ENCODE assay signal across 17 mouse cellular contexts in genomic region chr5:75012771-75013421, GRCm38 (mm10). TPM values are rescaled to one million over a fixed set of nuclear protein-coding genes. Genes with fewer than 3 reads are reported as not detected.
DNase-seq lines count a peak whose midpoint lies in the region; ATAC-seq lines count a peak whose summit lies in the region.
"Had no signal": no experiment of that assay in that cellular context is flagged by ENCODE, and none has a peak within 500 bp of the region (broad histone marks: within the 10 kb centered on the region; RNA-seq: fewer than 3 reads in every experiment).

No protein-coding gene starts in this region.

- H3K27ac ChIP-seq in neural tube, embryonic 12.5 days = no peak overlapping the region
- H3K27ac ChIP-seq in forebrain, embryonic 16.5 days (ENCODE audit: low read length) = peak overlapping the region; percentile 41
- H3K27ac ChIP-seq in midbrain, embryonic 10.5 days (replicated peaks) = no peak overlapping the region
- H3K27ac ChIP-seq in limb, embryonic 10.5 days = no peak overlapping the region
- H3K27ac ChIP-seq: gastrocnemius, adult 2 months; heart, embryonic 10.5 days; kidney, embryonic 15.5 days; limb, embryonic 13.5 days; macrophage had no signal

- peaks cover 10% of the 10 kb centered on the region for H3K4me1 ChIP-seq in neural tube, embryonic 12.5 days
- peaks cover 13% of the 10 kb centered on the region for H3K4me1 ChIP-seq in forebrain, embryonic 16.5 days (replicated peaks; ENCODE audit: control insufficient read depth, insufficient read depth, low read length)
- H3K4me1 ChIP-seq in midbrain, embryonic 10.5 days = peaks cover 26% of the 10 kb centered on the region
- H3K4me1 ChIP-seq in limb, embryonic 10.5 days = peaks cover 7% of the 10 kb centered on the region; the same call in 1 of the 2 replicates
- H3K4me1 ChIP-seq: heart, embryonic 10.5 days; kidney, embryonic 15.5 days had no signal

- H3K9me3 ChIP-seq in neural tube, embryonic 12.5 days = peaks cover 5% of the 10 kb centered on the region; the same call in 1 of the 2 replicates
- H3K9me3 ChIP-seq in forebrain, embryonic 16.5 days (ENCODE audit: control insufficient read depth, low read length) = no peaks in the 10 kb centered on the region
- H3K9me3 ChIP-seq in midbrain, embryonic 10.5 days (replicated peaks) = peaks cover 5% of the 10 kb centered on the region; the same call in 1 of the 2 replicates
- peaks cover 2% of the 10 kb centered on the region; the same call in 1 of the 2 replicates for H3K9me3 ChIP-seq in limb, embryonic 10.5 days (replicated peaks)
- H3K9me3 ChIP-seq: heart, embryonic 10.5 days; kidney, embryonic 15.5 days had no signal

- ATAC-seq in neural tube, embryonic 12.5 days (ENCODE audit: low FRiP score, low read depth) = peak; percentile 73
- ATAC-seq in forebrain, embryonic 16.5 days = peak; percentile 84
- ATAC-seq: liver, postnatal 0 days had no signal

- no peak for DNase-seq in neural tube, embryonic 10.5 days (ENCODE audit: extremely low spot score, low spot score)
- peak; percentile 44 for DNase-seq in midbrain, embryonic 10.5 days (ENCODE audit: low spot score)
- DNase-seq in retina, postnatal 1 day = peak; percentile 2
- DNase-seq in cerebellum, postnatal 25 days = no peak
- no peak for DNase-seq in limb, embryonic 10.5 days (ENCODE audit: low spot score)
- no peak for DNase-seq in right cerebral cortex, postnatal 36 days (ENCODE audit: low spot score in 2 of 2)
- DNase-seq: adrenal gland, adult 8-10 months; gastrocnemius, adult 2 months; layer of hippocampus, adult 9-11 months; liver, postnatal 0 days; thymus, postnatal 14 days had no signal

- WGBS in neural tube, embryonic 12.5 days = 15% methylated on average over 8 of the region's 8 CpGs
- WGBS in forebrain, embryonic 16.5 days = 8% methylated on average over 8 of the region's 8 CpGs
- 30% methylated on average over 8 of the region's 8 CpGs for WGBS in midbrain, embryonic 10.5 days
- 65% methylated on average over 8 of the region's 8 CpGs for WGBS in limb, embryonic 10.5 days

- peaks cover 4% of the 10 kb centered on the region; the same call in 1 of the 2 replicates for H3K27me3 ChIP-seq in neural tube, embryonic 12.5 days (replicated peaks)
- no peaks in the 10 kb centered on the region for H3K27me3 ChIP-seq in forebrain, embryonic 16.5 days (replicated peaks; ENCODE audit: control insufficient read depth, insufficient read depth, low read length)
- H3K27me3 ChIP-seq in midbrain, embryonic 10.5 days (ENCODE audit: low read depth, poor library complexity, severe bottlenecking) = peaks cover 96% of the 10 kb centered on the region
- no peaks in the 10 kb centered on the region for H3K27me3 ChIP-seq in limb, embryonic 10.5 days (ENCODE audit: low read depth, poor library complexity, severe bottlenecking)
- H3K27me3 ChIP-seq: kidney, embryonic 15.5 days; limb, embryonic 13.5 days had no signal

- peak overlapping the region; percentile 30 for H3K4me2 ChIP-seq in neural tube, embryonic 12.5 days (replicated peaks)
- peak overlapping the region; percentile 30 for H3K4me2 ChIP-seq in forebrain, embryonic 16.5 days (ENCODE audit: low read length)
- H3K4me2 ChIP-seq: kidney, embryonic 15.5 days; limb, embryonic 13.5 days had no signal

- H3K4me3 ChIP-seq in neural tube, embryonic 12.5 days = no peak overlapping the region
- no peak overlapping the region for H3K4me3 ChIP-seq in forebrain, embryonic 16.5 days (replicated peaks; ENCODE audit: low read length)
- no peak overlapping the region for H3K4me3 ChIP-seq in midbrain, embryonic 10.5 days
- no peak overlapping the region for H3K4me3 ChIP-seq in limb, embryonic 10.5 days
- H3K4me3 ChIP-seq: gastrocnemius, adult 2 months; heart, embryonic 10.5 days; kidney, embryonic 15.5 days; limb, embryonic 13.5 days had no signal

- no peak overlapping the region for H3K9ac ChIP-seq in neural tube, embryonic 12.5 days
- H3K9ac ChIP-seq in forebrain, embryonic 16.5 days (replicated peaks; ENCODE audit: low read depth, low read length) = no peak overlapping the region
- H3K9ac ChIP-seq: kidney, embryonic 15.5 days; limb, embryonic 13.5 days; liver, postnatal 0 days had no signal

- H3K36me3 ChIP-seq in neural tube, embryonic 12.5 days = peaks cover 5% of the 10 kb centered on the region
- 0 out of 2 replicates have a peak, but pooled peaks cover 4% of the 10 kb centered on the region for H3K36me3 ChIP-seq in forebrain, embryonic 16.5 days (ENCODE audit: control insufficient read depth, insufficient read depth)
- peaks cover 10% of the 10 kb centered on the region for H3K36me3 ChIP-seq in midbrain, embryonic 10.5 days
- H3K36me3 ChIP-seq in limb, embryonic 10.5 days = peaks cover 11% of the 10 kb centered on the region

RNA-seq across cellular contexts. Expression of gene Chic2, which starts 31.7 kb away (rescaled TPM):
- 53.6 and 57.4 TPM in 2 replicates for polyA plus RNA-seq in neural tube, embryonic 12.5 days (2016; fragmentation: Nextera tagmentation; extraction: Ambion mirVana)
- polyA plus RNA-seq in forebrain, embryonic 16.5 days (2015; fragmentation: Nextera tagmentation; extraction: Ambion mirVana) = 26.9 and 31.6 TPM in 2 replicates
- polyA plus RNA-seq in midbrain, embryonic 10.5 days (2016; fragmentation: Nextera tagmentation; extraction: Ambion mirVana) = 26.8 and 28.5 TPM in 2 replicates
- 36.9 and 40.0 TPM in 2 replicates for polyA plus RNA-seq in limb, embryonic 10.5 days (2016; fragmentation: Nextera tagmentation; extraction: Ambion mirVana)

Comparison
In these comparisons a context has a peak if more than half of its experiments do, and no peak if none do; other contexts are left out.
1. DNase-seq: peak in midbrain, embryonic 10.5 days (single experiment) and retina, postnatal 1 day (single experiment); none in neural tube, embryonic 10.5 days (single experiment), cerebellum, postnatal 25 days (0 of 2), limb, embryonic 10.5 days (single experiment) and right cerebral cortex, postnatal 36 days (0 of 2).